Mouse (Mus musculus): ENCODE results near the gene Tgfbr3. TPM values are rescaled to one million over a fixed set of nuclear protein-coding genes. Genes with fewer than 3 reads are reported as not detected.

Gene Tgfbr3
- polyA plus RNA-seq, 1 experiment, result 7.5 TPM

GRCm38 (mm10) chr5:107200221-107200635, 89.2 kb downstream of the Tgfbr3 start:
- TF ChIP-seq POLR2A (IDR thresholded peaks at IDR 0.05; ENCODE audit: low read depth, low read length) (no peak), CTCF (IDR thresholded peaks at IDR 0.05; ENCODE audit: extremely low read depth, insufficient read length, insufficient replicate concordance, low read depth, low read length) (no peak)
- WGBS, result 53% methylated on average over 10 of the region's 10 CpGs
- H3K27ac ChIP-seq (ENCODE audit: insufficient read depth, low read depth, low read length), result no peak overlapping the region

GRCm38 (mm10) chr5:107195751-107196395, 93.6 kb downstream of the Tgfbr3 start:
- no peaks in the 10 kb centered on the region for H3K36me3 ChIP-seq (ENCODE audit: control insufficient read depth, insufficient read depth, low read length)
- WGBS, result 40% methylated on average over 12 of the region's 12 CpGs
- TF ChIP-seq CTCF (IDR thresholded peaks at IDR 0.05; ENCODE audit: extremely low read depth, insufficient read length, insufficient replicate concordance, low read depth, low read length) (no peak), POLR2A (IDR thresholded peaks at IDR 0.05; ENCODE audit: low read depth, low read length) (no peak)
- H3K27ac ChIP-seq (ENCODE audit: insufficient read depth, low read depth, low read length), result peak overlapping the region; percentile 45
- no peaks in the 10 kb centered on the region for H3K27me3 ChIP-seq (ENCODE audit: control insufficient read depth, insufficient read depth, low read length)
- no peak overlapping the region for H3K4me3 ChIP-seq (ENCODE audit: low read depth, low read length)
- peaks cover 3% of the 10 kb centered on the region; the same call in 1 of the 2 replicates for H3K4me1 ChIP-seq (ENCODE audit: control insufficient read depth, insufficient read depth, insufficient read length, low read length)

More at GRCm38 (mm10) chr5:107200221-107200635, 89.2 kb downstream of the Tgfbr3 start:
- Histone ChIP-seq H3K27me3 (ENCODE audit: control insufficient read depth, insufficient read depth, low read length) (no peaks in the 10 kb centered on the region), H3K36me3 (ENCODE audit: control insufficient read depth, insufficient read depth, low read length) (no peaks in the 10 kb centered on the region), H3K4me3 (ENCODE audit: low read depth, low read length) (no peak overlapping the region), H3K4me1 (ENCODE audit: control insufficient read depth, insufficient read depth, insufficient read length, low read length) (peaks cover 3% of the 10 kb centered on the region)

GRCm38 (mm10) chr5:107193160-107193559, 96.3 kb downstream of the Tgfbr3 start:
- WGBS, result 76% methylated on average over 9 of the region's 9 CpGs
- Histone ChIP-seq H3K4me3 (ENCODE audit: low read depth, low read length) (no peak overlapping the region), H3K27me3 (ENCODE audit: control insufficient read depth, insufficient read depth, low read length) (no peaks in the 10 kb centered on the region), H3K36me3 (ENCODE audit: control insufficient read depth, insufficient read depth, low read length) (no peaks in the 10 kb centered on the region), H3K4me1 (ENCODE audit: control insufficient read depth, insufficient read depth, insufficient read length, low read length) (peaks cover 3% of the 10 kb centered on the region; the same call in 1 of the 2 replicates), H3K27ac (ENCODE audit: insufficient read depth, low read depth, low read length) (no peak overlapping the region)
- no peak for TF ChIP-seq POLR2A (IDR thresholded peaks at IDR 0.05; ENCODE audit: low read depth, low read length)
- TF ChIP-seq CTCF (IDR thresholded peaks at IDR 0.05; ENCODE audit: extremely low read depth, insufficient read length, insufficient replicate concordance, low read depth, low read length), result no peak

GRCm38 (mm10) chr5:107192372-107192771, 97.1 kb downstream of the Tgfbr3 start:
- TF ChIP-seq CTCF (IDR thresholded peaks at IDR 0.05; ENCODE audit: extremely low read depth, insufficient read length, insufficient replicate concordance, low read depth, low read length) (no peak), POLR2A (IDR thresholded peaks at IDR 0.05; ENCODE audit: low read depth, low read length) (no peak)
- H3K4me1 ChIP-seq (ENCODE audit: control insufficient read depth, insufficient read depth, insufficient read length, low read length), result peaks cover 3% of the 10 kb centered on the region; the same call in 1 of the 2 replicates
- 85% methylated on average over 7 of the region's 7 CpGs for WGBS
- no peaks in the 10 kb centered on the region for H3K27me3 ChIP-seq (ENCODE audit: control insufficient read depth, insufficient read depth, low read length)
- H3K4me3 ChIP-seq (ENCODE audit: low read depth, low read length), result no peak overlapping the region
- no peak overlapping the region for H3K27ac ChIP-seq (ENCODE audit: insufficient read depth, low read depth, low read length)
- no peaks in the 10 kb centered on the region for H3K36me3 ChIP-seq (ENCODE audit: control insufficient read depth, insufficient read depth, low read length)

- 64% methylated on average over 10 of the region's 10 CpGs for WGBS
- peak overlapping the region; percentile 15; the same call in 1 of the 2 replicates for H3K27ac ChIP-seq (ENCODE audit: insufficient read depth, low read depth, low read length)
- H3K4me3 ChIP-seq (ENCODE audit: low read depth, low read length), result no peak overlapping the region
- no peaks in the 10 kb centered on the region for H3K4me1 ChIP-seq (ENCODE audit: control insufficient read depth, insufficient read depth, insufficient read length, low read length)
- no peaks in the 10 kb centered on the region for H3K36me3 ChIP-seq (ENCODE audit: control insufficient read depth, insufficient read depth, low read length)
- no peaks in the 10 kb centered on the region for H3K27me3 ChIP-seq (ENCODE audit: control insufficient read depth, insufficient read depth, low read length)
- TF ChIP-seq POLR2A (IDR thresholded peaks at IDR 0.05; ENCODE audit: low read depth, low read length), result no peak
- TF ChIP-seq CTCF (IDR thresholded peaks at IDR 0.05; ENCODE audit: extremely low read depth, insufficient read length, insufficient replicate concordance, low read depth, low read length), result no peak
These were observed 100.9 kb downstream of the Tgfbr3 start for GRCm38 (mm10) chr5:107188551-107188950.

- H3K27me3 ChIP-seq (ENCODE audit: control insufficient read depth, insufficient read depth, low read length), result no peaks in the 10 kb centered on the region
- no peak overlapping the region for H3K27ac ChIP-seq (ENCODE audit: insufficient read depth, low read depth, low read length)
- no peaks in the 10 kb centered on the region for H3K4me1 ChIP-seq (ENCODE audit: control insufficient read depth, insufficient read depth, insufficient read length, low read length)
- no peaks in the 10 kb centered on the region for H3K36me3 ChIP-seq (ENCODE audit: control insufficient read depth, insufficient read depth, low read length)
- TF ChIP-seq CTCF (IDR thresholded peaks at IDR 0.05; ENCODE audit: extremely low read depth, insufficient read length, insufficient replicate concordance, low read depth, low read length) (no peak), POLR2A (IDR thresholded peaks at IDR 0.05; ENCODE audit: low read depth, low read length) (no peak)
- no peak overlapping the region for H3K4me3 ChIP-seq (ENCODE audit: low read depth, low read length)
- WGBS, result 77% methylated on average over 3 of the region's 3 CpGs
These were observed 103.2 kb downstream of the Tgfbr3 start for GRCm38 (mm10) chr5:107186206-107186605.

GRCm38 (mm10) chr5:107184158-107184883, 105.1 kb downstream of the Tgfbr3 start:
- Histone ChIP-seq H3K4me3 (ENCODE audit: low read depth, low read length) (no peak overlapping the region), H3K36me3 (ENCODE audit: control insufficient read depth, insufficient read depth, low read length) (no peaks in the 10 kb centered on the region), H3K4me1 (ENCODE audit: control insufficient read depth, insufficient read depth, insufficient read length, low read length) (no peaks in the 10 kb centered on the region), H3K27me3 (ENCODE audit: control insufficient read depth, insufficient read depth, low read length) (no peaks in the 10 kb centered on the region), H3K27ac (ENCODE audit: insufficient read depth, low read depth, low read length) (no peak overlapping the region)
- no peak for TF ChIP-seq CTCF (IDR thresholded peaks at IDR 0.05; ENCODE audit: extremely low read depth, insufficient read length, insufficient replicate concordance, low read depth, low read length)
- no peak for TF ChIP-seq POLR2A (IDR thresholded peaks at IDR 0.05; ENCODE audit: low read depth, low read length)
- 77% methylated on average over 8 of the region's 8 CpGs for WGBS

Measured in small intestine, adult 2 months (tissue).